Mouse (Mus musculus): ENCODE measurements around the gene Myo9b. TPM values are rescaled to one million over a fixed set of nuclear protein-coding genes. Genes with fewer than 3 reads are reported as not detected.

Gene Myo9b
- total RNA-seq, 2 experiments from 2014 or later = 35.5 to 38.6 TPM

DNA sequence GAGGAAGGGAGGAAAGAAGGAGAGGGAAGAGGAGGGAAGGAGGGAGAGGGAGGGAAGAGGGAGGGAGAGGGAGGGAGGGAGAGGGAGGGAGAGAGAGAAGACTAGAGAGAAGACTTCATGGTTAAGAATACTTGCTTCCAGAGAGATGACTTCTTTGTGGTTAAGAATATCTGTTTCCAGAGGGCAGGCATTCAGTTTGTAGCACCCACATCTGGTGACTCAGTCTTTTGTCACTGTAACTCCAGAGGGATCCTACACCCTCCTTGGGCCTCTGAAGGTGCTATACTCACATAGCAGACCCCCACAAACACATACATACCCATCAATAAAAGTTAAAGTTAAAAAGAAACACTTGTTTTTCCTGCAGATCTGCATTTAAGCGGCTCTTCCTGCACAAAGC is 79.0 kb downstream of the Myo9b start:
- no peak for ATAC-seq (replicated peaks; ENCODE audit: poor library complexity, severe bottlenecking)

GRCm38 (mm10) chr8:71358026-71358425 is 85.5 kb downstream of the Myo9b start:
- 0 out of 2 replicates have a peak, but pooled peaks have one; percentile 15 for ATAC-seq (replicated peaks; ENCODE audit: poor library complexity, severe bottlenecking)

- ATAC-seq (replicated peaks; ENCODE audit: poor library complexity, severe bottlenecking) = peak; percentile 55
Measured at GRCm38 (mm10) chr8:71366771-71367528, 94.4 kb downstream of the Myo9b start, which contains the start of gene Use1. TSS of gene Use1 (plus strand) at chr8:71366848.

DNA sequence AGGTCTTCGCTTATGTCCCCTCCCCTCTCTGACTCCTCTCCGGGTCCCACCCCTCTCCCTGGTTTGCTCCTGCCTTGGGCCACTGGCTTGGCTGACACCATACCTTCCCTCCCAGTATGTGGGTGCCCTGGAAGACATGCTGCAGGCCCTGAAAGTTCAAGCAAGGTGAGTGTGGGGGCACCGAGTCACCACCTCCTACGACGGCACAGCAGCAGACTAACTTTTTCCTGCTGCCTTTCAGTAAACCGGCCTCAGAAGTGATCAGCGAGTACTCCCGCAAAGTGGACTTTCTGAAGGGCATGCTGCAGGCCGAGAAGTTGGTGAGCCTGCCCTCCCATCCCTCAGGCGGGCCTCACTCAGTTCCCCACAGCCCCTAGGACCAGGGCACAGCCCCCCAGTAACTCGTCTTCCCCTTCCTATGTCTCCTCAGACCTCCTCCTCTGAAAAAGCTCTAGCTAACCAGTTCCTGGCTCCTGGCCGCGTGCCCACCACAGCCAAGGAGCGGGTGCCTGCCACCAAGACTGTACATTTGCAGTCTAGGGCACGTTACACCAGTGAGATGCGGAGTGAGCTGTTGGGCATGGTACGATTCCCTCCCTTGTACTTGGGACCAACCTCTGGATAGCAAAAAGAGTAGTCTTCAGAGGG is 95.1 kb downstream of the Myo9b start:
- peak; percentile 68; the same call in 1 of the 2 replicates for ATAC-seq (replicated peaks; ENCODE audit: poor library complexity, severe bottlenecking)

DNA sequence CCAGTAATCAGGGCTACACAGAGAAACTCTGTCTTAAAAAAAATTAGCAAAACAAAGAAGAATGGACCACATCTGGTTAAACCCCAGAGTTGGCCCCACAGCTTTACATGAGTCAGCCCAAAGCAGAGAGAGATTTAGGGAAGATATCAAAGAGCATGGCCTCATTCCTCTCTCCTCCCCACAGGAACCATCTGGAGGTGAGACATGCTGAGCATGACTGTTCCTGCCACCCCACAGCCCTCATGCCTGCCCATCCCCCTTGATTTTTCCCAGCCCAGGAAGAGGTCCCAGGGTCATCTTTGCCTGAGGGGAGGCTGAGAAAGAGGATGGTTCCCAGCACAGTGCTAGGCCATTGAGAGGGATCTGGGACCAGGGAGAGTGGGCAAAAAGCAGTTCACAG is 95.9 kb downstream of the Myo9b start:
- ATAC-seq (replicated peaks; ENCODE audit: poor library complexity, severe bottlenecking) = no peak

DNA sequence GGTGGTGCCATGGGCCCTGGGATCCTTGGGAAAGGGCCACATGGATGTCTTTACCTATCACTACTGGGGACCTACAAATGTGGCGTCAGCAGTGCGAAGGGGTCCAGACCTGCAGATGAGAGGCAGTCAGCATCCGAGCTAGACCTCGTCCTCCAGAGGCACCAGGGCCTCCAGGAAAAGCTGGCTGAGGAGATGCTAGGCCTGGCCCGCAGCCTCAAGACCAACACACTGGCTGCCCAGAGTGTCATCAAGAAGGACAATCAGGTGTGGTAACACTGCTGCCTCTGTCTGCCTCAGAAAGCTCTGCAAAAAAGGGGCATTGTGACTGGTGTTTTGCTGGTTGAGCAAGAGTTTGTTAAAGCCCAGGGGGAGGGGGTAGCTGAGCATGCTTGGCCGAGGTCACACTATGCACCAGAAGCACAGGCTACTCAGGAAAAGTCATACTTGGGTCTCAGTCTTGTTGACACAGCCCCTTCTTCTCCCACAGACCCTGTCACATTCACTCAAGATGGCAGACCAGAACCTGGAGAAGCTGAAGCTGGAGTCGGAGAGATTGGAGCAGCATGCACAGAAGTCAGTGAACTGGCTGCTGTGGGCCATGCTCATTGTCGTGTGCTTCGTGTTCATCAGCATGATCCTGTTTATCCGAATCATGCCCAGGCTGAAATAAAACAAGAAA is 96.7 kb downstream of the Myo9b start:
- ATAC-seq (replicated peaks; ENCODE audit: poor library complexity, severe bottlenecking) = no peak

DNA sequence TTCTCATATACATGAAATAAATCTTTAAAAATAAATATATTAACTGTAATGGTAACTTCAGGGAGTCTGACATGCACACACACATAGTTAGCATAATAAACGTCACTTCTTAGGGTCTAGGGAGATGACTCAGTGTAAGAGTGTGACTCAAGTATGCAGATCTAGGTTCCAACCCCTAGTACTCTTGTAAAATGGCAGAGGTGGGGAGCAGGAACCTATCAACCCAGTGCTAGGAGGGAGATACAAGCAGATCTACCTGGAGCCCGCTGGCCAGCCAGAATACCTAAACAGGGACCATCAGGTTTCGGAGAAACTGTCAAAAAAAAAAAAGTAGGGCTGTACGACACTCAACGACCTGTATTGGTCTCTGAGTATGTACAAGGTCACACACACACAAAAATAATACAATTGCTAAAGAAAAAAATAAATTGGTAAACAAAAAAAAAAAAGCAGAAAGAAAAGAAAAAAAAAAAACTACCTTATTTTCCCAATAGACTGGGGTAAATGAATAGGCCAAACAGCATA is 98.3 kb downstream of the Myo9b start:
- no peak for ATAC-seq (replicated peaks; ENCODE audit: poor library complexity, severe bottlenecking)

- ATAC-seq (replicated peaks; ENCODE audit: poor library complexity, severe bottlenecking) = peak; percentile 62
Measured at GRCm38 (mm10) chr8:71371236-71371848, 98.8 kb downstream of the Myo9b start, which contains the start of gene Ocel1. TSS of gene Ocel1 (plus strand) at chr8:71371298.

DNA sequence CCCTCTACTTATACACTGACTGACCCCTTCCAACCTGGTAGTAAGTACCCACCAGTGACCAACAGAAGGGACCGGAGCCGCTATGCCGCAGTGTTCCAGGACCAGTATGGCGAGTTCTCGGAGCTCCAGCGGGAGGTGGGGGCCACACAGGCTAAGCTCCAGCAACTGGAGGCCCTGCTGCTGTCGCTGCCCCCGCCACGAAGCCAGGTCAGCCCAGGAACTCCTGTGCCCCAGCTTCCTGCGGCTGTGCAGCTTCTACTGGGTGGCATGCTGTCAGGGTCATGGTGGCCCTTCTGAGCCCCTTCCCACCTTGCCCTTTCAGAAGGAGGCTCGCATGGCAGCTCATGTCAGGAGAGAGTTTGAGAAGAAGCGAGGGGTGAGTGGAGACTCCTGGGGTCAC is 99.9 kb downstream of the Myo9b start:
- no peak for ATAC-seq (replicated peaks; ENCODE audit: poor library complexity, severe bottlenecking)

GRCm38 (mm10) chr8:71373000-71373399 is 100.5 kb downstream of the Myo9b start:
- no peak for ATAC-seq (replicated peaks; ENCODE audit: poor library complexity, severe bottlenecking)

- no peak for ATAC-seq (replicated peaks; ENCODE audit: poor library complexity, severe bottlenecking)
Measured at GRCm38 (mm10) chr8:71374616-71375206, 102.2 kb downstream of the Myo9b start.

DNA sequence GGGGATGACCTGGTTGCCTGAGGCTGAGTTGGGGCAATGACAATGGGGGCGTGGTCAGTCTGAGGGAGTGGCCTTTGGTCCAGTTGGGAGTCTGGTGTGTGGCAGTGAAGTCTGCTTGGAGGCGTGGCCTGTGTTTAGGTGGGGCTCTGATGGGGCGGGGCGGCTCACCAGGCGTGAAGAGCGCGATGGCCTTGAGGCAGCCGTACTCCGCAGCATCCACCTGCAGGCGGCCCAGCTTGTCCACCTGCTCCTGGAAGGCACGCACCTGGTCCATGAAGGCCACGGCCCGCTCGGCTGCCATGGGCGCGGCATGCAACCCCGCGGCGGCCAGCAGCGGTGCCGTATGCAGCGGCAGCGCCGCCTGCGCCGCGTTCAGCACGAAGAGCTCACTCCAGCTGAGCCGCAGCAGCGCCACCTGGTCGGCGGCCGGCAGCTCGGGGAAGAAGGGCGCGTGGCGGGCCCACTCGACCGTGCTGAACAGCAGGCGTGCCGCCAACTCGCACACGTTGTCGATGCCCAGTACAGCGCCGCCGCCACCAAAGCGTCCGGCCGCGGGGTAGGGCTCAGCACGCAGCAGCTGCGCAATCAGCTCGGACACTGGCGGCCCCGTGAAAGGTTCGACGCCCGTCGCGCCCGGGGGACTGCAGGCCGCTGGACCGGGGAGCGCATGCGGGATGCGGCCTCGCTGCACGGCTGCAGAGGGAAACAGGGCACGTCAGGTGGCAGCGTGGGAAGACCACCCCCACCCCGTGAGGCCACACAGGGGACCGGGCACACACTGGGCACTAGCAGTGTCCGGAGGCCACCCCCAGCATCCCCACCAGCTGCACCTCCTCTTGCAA is 103.3 kb downstream of the Myo9b start:
- peak; percentile 54 for ATAC-seq (replicated peaks; ENCODE audit: poor library complexity, severe bottlenecking)

DNA sequence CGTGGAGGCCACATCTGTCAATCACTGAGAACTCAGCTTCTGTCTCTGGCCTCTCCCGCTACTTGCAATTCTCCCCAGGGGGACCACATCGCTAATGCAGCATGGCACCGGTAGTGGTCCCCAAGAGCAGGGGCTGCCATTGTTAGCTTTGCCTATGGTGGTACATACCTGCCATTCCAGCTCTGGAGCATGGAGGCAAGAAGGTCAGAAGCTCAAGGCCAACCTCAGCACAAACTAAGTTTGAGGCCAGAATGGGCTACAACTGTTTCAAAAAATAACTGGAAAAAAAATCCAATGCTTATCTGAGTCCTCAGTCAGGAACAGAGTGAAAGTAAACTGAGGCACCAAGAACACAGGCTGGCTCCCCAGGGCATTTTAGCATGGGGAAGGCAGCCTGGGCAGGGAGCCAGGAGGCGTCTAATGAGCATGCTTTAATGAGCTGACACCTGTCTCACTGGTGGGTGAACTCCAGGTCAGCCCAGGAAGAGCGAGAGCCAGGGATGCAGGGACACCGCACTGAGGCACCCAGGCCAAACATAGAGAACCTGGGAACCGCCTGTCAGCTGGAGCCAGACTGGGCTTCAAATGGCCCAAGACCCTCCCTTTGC is 104.0 kb downstream of the Myo9b start:
- no peak for ATAC-seq (replicated peaks; ENCODE audit: poor library complexity, severe bottlenecking)

- ATAC-seq (replicated peaks; ENCODE audit: poor library complexity, severe bottlenecking) = no peak
Measured at GRCm38 (mm10) chr8:71379008-71379407, 106.5 kb downstream of the Myo9b start.

- no peak for ATAC-seq (replicated peaks; ENCODE audit: poor library complexity, severe bottlenecking)
Measured at GRCm38 (mm10) chr8:71379512-71380075, 107.1 kb downstream of the Myo9b start.

DNA sequence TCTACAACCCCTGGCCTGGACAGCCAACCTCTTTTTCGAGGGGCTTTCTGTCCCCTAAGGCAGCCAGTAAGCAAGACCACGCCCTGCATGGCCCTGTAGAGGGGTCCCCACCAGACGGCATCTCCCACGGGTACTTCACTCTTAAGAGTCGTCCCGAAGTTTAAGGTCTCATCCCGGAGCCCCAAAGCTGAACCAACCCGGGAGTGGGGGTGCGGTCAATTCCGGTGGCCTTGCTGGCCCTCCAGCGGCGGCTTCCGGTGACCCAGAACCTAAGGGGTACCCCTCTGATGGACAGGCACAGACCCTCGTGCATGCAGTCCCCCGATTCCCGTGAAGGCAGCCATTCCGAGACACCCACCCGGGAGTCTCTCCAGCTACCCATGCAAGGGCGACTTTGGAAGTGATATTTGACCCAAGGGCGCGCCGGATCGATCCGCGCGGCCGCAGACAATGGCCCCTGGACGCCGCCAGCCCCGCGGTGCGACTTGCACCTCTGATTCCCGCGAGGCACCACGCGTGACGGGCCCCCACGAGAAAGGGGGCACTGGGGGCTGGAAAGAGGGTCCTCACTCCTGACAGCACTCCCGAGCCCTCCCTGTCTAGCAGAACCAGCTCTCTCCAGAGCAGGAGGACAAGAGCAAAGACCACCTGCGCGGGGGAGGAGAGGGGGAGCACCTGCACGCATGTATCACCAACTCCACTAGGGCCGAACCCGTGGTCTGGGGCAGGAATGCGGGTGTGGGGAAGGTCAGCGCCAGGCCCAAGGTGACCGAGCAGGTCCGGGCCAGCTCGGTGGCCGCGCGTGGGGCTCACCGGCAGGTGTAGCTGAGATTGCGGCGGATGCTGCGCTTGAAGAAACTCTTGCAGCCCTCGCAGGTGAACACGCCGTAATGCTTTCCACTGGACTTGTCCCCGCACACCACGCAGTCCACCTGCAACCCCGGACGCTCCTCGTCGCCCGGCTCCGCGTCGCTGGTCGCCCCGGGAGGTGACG is 108.0 kb downstream of the Myo9b start:
- ATAC-seq (replicated peaks; ENCODE audit: poor library complexity, severe bottlenecking) = no peak

GRCm38 (mm10) chr8:71381421-71381970 is 109.0 kb downstream of the Myo9b start, which contains the start of gene Nr2f6:
TSS of gene Nr2f6 (minus strand) at chr8:71381960.
- ATAC-seq (replicated peaks; ENCODE audit: poor library complexity, severe bottlenecking) = no peak; the same call in 1 of the 2 replicates
